Mouse (Mus musculus) limb, embryonic 14.5 days (tissue): ENCODE results near the gene Zfp580. TPM values are rescaled to one million over a fixed set of nuclear protein-coding genes. Genes with fewer than 3 reads are reported as not detected.
"Not testable (repeated sequence)": the region's sequence is repeated elsewhere in the genome, so short reads cannot be mapped to it uniquely, and the experiment has no call there.

ENCODE experiments used
- ATAC-seq: fragments of 200-750 bp; cut with Nextera tagmentation; 2 replicates; pipeline ENCODE4 v1.8.0; 2017; ENCODE audit warnings: low read depth, moderate number of reproducible peaks, moderate TSS enrichment; ENCODE audit not compliant: low FRiP score
- DNase-seq: peaks from one replicate; pipeline ENCODE4 v3.0.0-alpha.2; 2015; ENCODE audit warnings: low spot score
- H3K27ac ChIP-seq: fragments of 300-500 bp; sonication (generic); replicated peaks from 2 replicates; pipeline ENCODE4 v1.5.1; 2014; ENCODE audit warnings: low read depth, mild to moderate bottlenecking, low read length, moderate library complexity, mixed read lengths
- H3K27me3 ChIP-seq: fragments of 300-500 bp; sonication (generic); 2 replicates; pipeline ENCODE4 v1.6.1; 2014; ENCODE audit warnings: low read length, mixed read lengths; ENCODE audit not compliant: control insufficient read depth, insufficient read depth
- H3K36me3 ChIP-seq: fragments of 300-500 bp; sonication (generic); 2 replicates; pipeline ENCODE4 v1.6.1; 2014; ENCODE audit warnings: mild to moderate bottlenecking, low read length, moderate library complexity, mixed read lengths; ENCODE audit not compliant: control insufficient read depth, insufficient read depth
- H3K4me1 ChIP-seq: fragments of 300-500 bp; sonication (generic); 2 replicates; pipeline ENCODE4 v1.6.1; 2014; ENCODE audit warnings: antibody characterized with exemption, low read length, mixed read lengths; ENCODE audit not compliant: control insufficient read depth, insufficient read depth
- H3K4me2 ChIP-seq: fragments of 300-500 bp; sonication (generic); replicated peaks from 2 replicates; pipeline ENCODE4 v1.6.1; 2014; ENCODE audit warnings: low read depth, mild to moderate bottlenecking, low read length, moderate library complexity; ENCODE audit not compliant: severe bottlenecking
- H3K4me3 ChIP-seq: fragments of 300-500 bp; sonication (generic); replicated peaks from 2 replicates; pipeline ENCODE4 v1.5.1; 2014; ENCODE audit warnings: low read length
- H3K9ac ChIP-seq: fragments of 300-500 bp; sonication (generic); 2 replicates; pipeline ENCODE4 v1.6.1; 2014; ENCODE audit warnings: mild to moderate bottlenecking, low read depth, low read length, moderate library complexity; ENCODE audit not compliant: severe bottlenecking
- H3K9me3 ChIP-seq: fragments of 300-500 bp; sonication (generic); 2 replicates; pipeline ENCODE4 v1.6.1; 2016; ENCODE audit warnings: low read length; ENCODE audit not compliant: control insufficient read depth
- POLR2A ChIP-seq: fragments of 200-500 bp; IDR thresholded peaks from 2 replicates; pipeline ENCODE4 v1.8.0; 2012; ENCODE audit warnings: inconsistent platforms, mild to moderate bottlenecking, moderate library complexity, borderline replicate concordance; ENCODE audit not compliant: insufficient read depth, insufficient read length; ENCODE audit errors: extremely low read depth
- WGBS: fragments of 180-500 bp; shearing (Covaris S2); extraction: QIAGEN DNeasy Blood & Tissue Kit; methylation state at CpG from one replicate; pipeline ENCODE4 v1.1.7; 2014; 5-methylcytosine and 5-hydroxymethylcytosine counted together
- polyA plus RNA-seq, 2 experiments: library from polyadenylated mRNA; depleted of rRNA in 1 of 2; stranded (reverse) in 1 of 2; unstranded in 1 of 2; fragments of >200 nt; fragmentation: Nextera tagmentation in 1 of 2; extraction: Ambion mirVana in 1 of 2; gene quantifications; 2 replicates each; pipeline versions ENCODE4 v1.2.1 to v1.2.3; 2012 to 2014

Gene Zfp580
- polyA plus RNA-seq, 2 experiments: 47.5 to 49.7 TPM

- no peak for TF ChIP-seq POLR2A
Measured at GRCm38 (mm10) chr7:5074984-5075383, 23.6 kb downstream of the Zfp580 start.

GRCm38 (mm10) chr7:5076931-5077330 lies 25.6 kb downstream of the Zfp580 start:
- Histone ChIP-seq H3K36me3 (peaks cover 70% of the 10 kb centered on the region), H3K27me3 (no peaks in the 10 kb centered on the region), H3K9ac (no peak overlapping the region), H3K9me3 (no peaks in the 10 kb centered on the region), H3K27ac (no peak overlapping the region), H3K4me1 (peaks cover 10% of the 10 kb centered on the region; the same call in 1 of the 2 replicates), H3K4me3 (no peak overlapping the region), H3K4me2 (no peak overlapping the region)
- TF ChIP-seq POLR2A: no peak
- DNase-seq (no peak), ATAC-seq (no peak)
- 93% methylated on average over 2 of the region's 2 CpGs for WGBS

More at GRCm38 (mm10) chr7:5074984-5075383, 23.6 kb downstream of the Zfp580 start:
- no peak for DNase-seq
- Histone ChIP-seq H3K4me3 (no peak overlapping the region), H3K9ac (no peak overlapping the region), H3K27me3 (no peaks in the 10 kb centered on the region), H3K4me2 (no peak overlapping the region), H3K4me1 (no peaks in the 10 kb centered on the region), H3K36me3 (peaks cover 88% of the 10 kb centered on the region), H3K9me3 (no peaks in the 10 kb centered on the region), H3K27ac (no peak overlapping the region)
- ATAC-seq: no peak
- 94% methylated on average over 5 of the region's 5 CpGs for WGBS

- Histone ChIP-seq H3K9ac (peak overlapping the region; percentile 97; the same call in 1 of the 2 replicates), H3K27ac (peak overlapping the region; percentile 90), H3K4me3 (peak overlapping the region; percentile 99), H3K36me3 (peaks cover 62% of the 10 kb centered on the region), H3K4me2 (peak overlapping the region; percentile 87)
- TF ChIP-seq POLR2A: 0 out of 2 replicates have a peak, but pooled peaks have one; percentile 4
- not testable (repeated sequence) for H3K4me1 ChIP-seq, H3K9me3 ChIP-seq, DNase-seq, H3K27me3 ChIP-seq
- 38% methylated on average over 7 of the region's 13 CpGs for WGBS
- peak; percentile 0; the same call in 1 of the 2 replicates for ATAC-seq
Measured at GRCm38 (mm10) chr7:5079365-5080009, 28.1 kb downstream of the Zfp580 start.

DNA sequence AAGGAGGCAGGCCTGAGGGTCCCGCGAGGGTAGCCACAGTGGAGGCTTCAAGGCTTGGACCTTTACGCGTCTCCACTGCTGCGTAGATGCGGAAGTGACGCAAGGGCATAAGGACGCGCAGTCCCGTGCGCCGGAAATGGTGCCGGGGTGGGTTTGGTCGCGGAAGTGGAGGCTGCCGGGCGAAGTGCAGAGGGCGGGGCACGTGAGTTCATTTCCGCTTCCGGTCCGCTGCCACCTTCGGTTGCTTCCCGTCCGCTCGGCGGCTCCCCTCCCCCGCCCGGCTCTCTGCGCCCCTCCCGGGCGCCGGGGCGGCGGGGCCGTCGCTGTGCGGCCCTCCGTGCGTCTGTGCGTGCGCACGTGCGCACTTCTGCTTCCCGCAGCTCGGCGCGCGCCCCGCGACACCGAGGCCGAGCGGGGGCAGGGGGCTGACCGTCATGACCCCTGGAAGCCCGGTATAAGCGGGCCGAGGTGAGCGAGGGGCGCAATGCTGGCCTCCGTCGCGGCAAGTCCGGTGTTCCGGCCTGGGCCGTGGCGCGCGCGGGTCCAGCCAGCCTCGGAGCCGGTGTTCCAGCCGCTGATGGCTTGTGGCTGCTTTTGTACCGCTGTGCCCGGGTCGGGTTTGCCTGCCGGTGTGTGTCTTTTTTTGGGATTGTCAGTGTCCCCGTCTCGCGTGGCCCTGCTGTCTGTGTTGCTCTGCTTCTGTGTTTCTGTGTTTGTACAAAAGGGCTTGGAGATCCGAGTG lies 28.8 kb downstream of the Zfp580 start, which contains the start of gene Epn1:
Epn1 (plus strand) TSS at position 226 of the 742 bp plus-strand sequence.
- peak; percentile 97 for ATAC-seq
- Histone ChIP-seq H3K36me3 (peaks cover 58% of the 10 kb centered on the region), H3K4me1 (peaks cover 10% of the 10 kb centered on the region; the same call in 1 of the 2 replicates), H3K4me3 (peak within 1 kb of the TSS; percentile 99), H3K27ac (peak within 1 kb of the TSS; percentile 90), H3K9me3 (no peaks in the 10 kb centered on the region), H3K4me2 (peak within 1 kb of the TSS; percentile 87), H3K9ac (peak within 1 kb of the TSS; percentile 97), H3K27me3 (no peaks in the 10 kb centered on the region)
- 0 out of 2 replicates have a peak, but pooled peaks have one; percentile 5 for TF ChIP-seq POLR2A
- WGBS: under 1% methylated on average over 67 of the region's 81 CpGs
- DNase-seq: peak; percentile 95

DNA sequence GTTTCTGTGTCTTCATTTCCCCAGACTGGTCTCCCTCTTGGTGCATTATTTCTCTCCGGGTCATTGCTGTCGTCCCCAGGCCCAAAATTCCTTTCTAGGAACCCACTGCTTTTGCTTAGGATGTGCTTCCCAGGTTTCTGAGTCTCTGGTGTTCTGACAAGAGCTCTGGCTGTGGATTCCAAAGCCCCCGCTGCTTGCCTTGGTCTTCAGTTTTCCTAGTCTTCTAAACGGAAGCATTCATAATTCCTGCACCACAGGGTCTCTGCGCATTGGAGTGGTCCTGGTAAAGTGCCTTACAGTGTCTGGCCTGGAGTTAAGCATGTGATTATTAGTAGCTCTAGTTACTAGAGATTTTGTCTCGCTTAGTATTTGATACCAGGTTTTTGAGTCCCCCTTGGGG lies 29.5 kb downstream of the Zfp580 start:
- H3K27ac ChIP-seq: peak overlapping the region; percentile 90
- peak overlapping the region; percentile 87 for H3K4me2 ChIP-seq
- H3K4me1 ChIP-seq: peaks cover 10% of the 10 kb centered on the region; the same call in 1 of the 2 replicates
- peak overlapping the region; percentile 99 for H3K4me3 ChIP-seq
- H3K9ac ChIP-seq: peak overlapping the region; percentile 97
- no peak for TF ChIP-seq POLR2A
- no peaks in the 10 kb centered on the region for H3K9me3 ChIP-seq
- WGBS: 7% methylated on average over 6 of the region's 6 CpGs
- H3K36me3 ChIP-seq: peaks cover 54% of the 10 kb centered on the region
- DNase-seq (no peak), ATAC-seq (no peak)
- H3K27me3 ChIP-seq: no peaks in the 10 kb centered on the region
